Mouse (Mus musculus): ENCODE measurements around the gene Tspan11.

The Tspan11 gene

DNA sequence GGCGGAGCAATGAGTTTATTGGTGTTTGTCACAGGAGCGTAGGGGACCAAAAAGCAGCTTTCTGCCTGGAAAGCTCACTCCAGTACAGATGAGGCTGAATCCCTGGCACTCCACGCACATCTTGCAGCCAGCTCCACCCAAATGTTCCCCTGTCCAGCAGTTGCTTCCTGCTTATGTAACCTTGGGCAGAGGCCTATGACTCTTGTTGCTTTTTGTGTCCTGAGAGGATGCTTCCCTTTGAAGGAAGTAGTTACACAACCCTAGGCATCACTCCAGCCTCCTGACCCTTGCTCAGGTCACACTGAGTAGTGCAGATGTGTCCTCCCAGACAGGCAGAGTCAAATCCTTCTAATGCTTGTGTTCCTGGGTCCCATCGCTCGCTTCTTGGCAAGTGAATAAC, 46.5 kb downstream of the Tspan11 start:
- no peak for DNase-seq (ENCODE audit: low read depth, low spot score)

DNA sequence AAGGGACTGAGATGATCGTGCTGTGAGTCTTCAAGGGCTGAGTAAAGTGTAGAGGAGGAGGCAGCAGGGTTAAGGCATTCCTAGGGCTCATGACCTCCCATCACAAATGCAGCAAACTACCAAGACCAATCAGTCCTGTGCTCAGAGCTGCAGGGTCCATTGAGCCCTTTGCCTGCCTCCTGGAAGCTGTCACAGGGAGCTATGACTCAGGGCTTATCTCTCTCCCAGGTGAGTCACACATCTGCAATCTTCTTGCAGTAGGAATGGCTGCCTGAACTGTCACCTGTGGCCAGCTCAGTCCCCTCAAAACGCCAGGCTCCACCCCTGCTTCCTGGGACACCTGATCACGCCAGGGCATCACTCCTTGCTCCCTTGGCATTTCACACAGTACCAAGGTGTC, 47.7 kb downstream of the Tspan11 start:
- DNase-seq (ENCODE audit: low read depth, low spot score) = no peak

GRCm38 (mm10) chr6:127942421-127942820, 55.0 kb downstream of the Tspan11 start:
- DNase-seq (ENCODE audit: low read depth, low spot score) = no peak

GRCm38 (mm10) chr6:127945725-127946124, 58.3 kb downstream of the Tspan11 start:
- peak; percentile 31 for DNase-seq (ENCODE audit: low read depth, low spot score)

GRCm38 (mm10) chr6:127948656-127949055, 61.3 kb downstream of the Tspan11 start:
- DNase-seq (ENCODE audit: low read depth, low spot score) = no peak

GRCm38 (mm10) chr6:127949885-127950284, 62.5 kb downstream of the Tspan11 start:
- DNase-seq (ENCODE audit: low read depth, low spot score) = no peak

- DNase-seq (ENCODE audit: low read depth, low spot score) = no peak
Observed at GRCm38 (mm10) chr6:127953071-127953470, 65.7 kb downstream of the Tspan11 start.

DNA sequence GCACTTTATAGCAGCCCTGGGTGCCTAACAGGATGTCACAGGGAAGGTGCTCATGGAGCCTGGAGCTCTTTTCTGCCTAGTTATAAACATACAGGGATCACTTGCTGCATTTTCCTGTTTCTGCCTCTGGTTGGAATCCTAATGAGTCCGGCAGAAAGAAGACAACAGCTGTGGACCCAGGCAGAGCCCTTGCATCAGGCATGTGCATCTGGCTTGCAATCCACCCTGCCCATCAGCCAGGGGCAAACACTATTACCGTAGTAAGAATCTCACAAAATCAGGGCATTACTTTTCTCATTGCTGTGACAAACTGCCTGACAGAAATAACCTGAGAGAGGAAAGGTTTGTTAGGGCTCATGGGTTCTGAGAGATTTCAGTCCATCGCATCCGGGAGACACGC, 68.8 kb downstream of the Tspan11 start:
- no peak for DNase-seq (ENCODE audit: low read depth, low spot score)

GRCm38 (mm10) chr6:127960203-127960602, 72.8 kb downstream of the Tspan11 start:
- DNase-seq (ENCODE audit: low read depth, low spot score) = no peak

- DNase-seq (ENCODE audit: low read depth, low spot score) = no peak
Observed at GRCm38 (mm10) chr6:127965497-127965896, 78.1 kb downstream of the Tspan11 start.

DNA sequence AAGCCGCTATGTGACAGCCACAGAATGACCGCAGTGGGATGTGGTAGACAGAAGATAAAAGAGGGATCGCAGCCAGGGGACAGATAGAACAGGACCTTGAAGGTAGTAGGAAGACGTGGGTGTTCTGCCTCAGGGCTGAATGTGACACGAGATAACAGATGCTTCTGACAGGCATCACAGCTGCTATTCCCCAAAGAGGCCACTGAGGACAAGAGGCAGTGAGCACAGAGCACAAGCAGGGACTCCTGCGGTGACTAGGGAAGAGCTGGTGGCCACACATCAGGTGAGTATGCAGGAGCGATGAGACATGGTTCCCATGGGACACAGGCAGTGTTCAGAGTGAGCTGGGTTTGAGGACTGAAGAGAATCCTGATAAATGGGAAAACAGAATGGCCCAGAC, 82.3 kb downstream of the Tspan11 start:
- DNase-seq (ENCODE audit: low read depth, low spot score) = no peak

DNA sequence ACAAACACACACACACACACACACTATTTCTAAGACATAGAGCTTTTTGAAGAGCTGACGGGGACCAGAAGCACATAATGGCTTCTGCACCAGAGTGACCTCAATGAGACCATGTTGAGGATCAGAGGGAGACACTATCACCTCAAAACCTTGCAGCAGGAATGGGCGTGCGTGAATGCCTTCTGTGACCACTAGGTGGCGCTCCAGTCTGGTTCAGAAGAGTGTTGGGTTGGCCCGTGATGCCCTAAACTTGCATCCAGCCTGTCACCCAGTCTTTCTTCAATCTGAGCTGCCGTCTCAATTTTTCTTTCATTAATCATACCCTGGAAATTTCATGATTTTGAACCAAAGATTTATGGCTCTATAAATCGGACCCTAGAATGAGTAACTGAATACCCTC, 82.7 kb downstream of the Tspan11 start:
- DNase-seq (ENCODE audit: low read depth, low spot score) = peak; percentile 61

DNA sequence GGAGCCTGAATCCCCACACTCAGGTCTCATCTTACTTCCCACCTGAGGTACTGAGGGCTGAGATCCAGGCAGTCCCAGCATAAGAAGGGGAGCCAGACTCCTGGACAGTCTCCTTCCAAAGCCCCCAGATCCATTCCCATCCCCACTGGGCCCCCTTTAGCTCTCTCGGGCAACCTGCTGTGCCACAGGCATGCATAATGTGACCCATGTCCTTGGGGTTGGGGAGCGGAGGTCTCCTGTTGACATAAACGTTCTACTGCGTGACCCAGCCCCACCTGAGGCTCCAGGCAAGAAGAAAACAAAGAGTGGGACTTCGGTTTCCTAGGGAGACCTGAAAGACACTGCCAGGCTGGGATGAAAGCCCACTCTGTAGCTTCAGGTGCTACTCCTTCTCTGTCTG, 83.5 kb downstream of the Tspan11 start:
- DNase-seq (ENCODE audit: low read depth, low spot score) = no peak

DNA sequence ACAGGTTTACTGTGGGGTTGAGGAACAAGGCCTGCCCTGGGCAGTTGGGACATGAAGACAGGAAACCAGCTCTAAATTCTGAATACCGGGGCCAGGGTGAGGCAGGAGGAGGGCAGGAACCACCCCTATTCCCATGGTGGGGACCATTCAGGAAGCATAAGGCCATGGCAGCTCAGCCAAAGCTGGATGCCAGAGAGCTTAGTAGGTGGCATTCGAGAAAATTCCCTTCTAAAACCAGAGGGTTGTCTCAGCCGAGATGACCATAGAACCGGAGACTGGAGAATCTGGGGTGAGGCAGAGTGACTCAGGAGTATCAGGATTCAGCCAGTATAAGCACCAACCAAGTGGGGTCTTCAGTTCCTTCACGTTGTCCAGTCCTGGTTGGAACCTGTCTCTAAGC, 84.5 kb downstream of the Tspan11 start:
- DNase-seq (ENCODE audit: low read depth, low spot score) = no peak

DNA sequence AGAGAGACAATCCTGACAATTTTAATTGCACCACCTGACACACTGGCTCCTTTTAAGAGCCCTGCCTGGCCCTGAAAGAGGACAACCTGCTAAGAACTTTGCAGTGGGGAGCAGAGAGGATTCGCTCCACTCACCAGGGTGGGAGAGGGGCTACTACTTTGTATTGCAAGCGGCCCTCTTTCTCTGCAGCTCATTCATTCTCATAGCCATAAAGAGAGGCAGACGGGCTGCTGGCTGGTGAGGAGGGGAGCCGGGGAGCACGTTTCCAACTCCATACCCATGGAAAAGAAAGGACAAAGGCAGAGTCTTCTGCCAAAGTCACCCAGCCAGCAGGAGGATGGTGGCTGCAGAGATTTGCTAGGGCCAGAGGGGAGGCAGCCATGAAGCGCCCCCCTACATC, 86.2 kb downstream of the Tspan11 start:
- DNase-seq (ENCODE audit: low read depth, low spot score) = no peak

GRCm38 (mm10) chr6:127974000-127974399, 86.6 kb downstream of the Tspan11 start:
- no peak for DNase-seq (ENCODE audit: low read depth, low spot score)

- DNase-seq (ENCODE audit: low read depth, low spot score) = no peak
Observed at GRCm38 (mm10) chr6:127976695-127977094, 89.3 kb downstream of the Tspan11 start.

DNA sequence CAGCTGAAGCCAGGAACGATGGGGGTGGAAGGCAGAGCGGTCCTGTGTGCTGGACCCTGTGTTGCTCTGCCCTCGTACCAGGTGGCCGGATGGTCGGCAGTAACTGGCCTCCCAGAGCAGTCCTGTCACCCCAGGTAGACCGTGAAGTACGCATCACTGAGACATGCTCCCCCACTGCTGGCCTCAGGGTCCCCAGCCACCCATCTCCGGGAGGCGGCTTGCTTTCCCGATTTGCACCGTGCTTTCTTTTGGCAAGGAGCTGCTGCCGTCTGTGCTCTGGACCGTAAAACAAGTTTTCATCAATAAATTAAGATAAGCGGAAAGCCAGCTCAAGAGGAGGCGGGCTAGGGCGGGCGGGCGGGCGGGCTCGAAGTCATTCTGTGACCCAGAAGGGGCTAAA, 91.6 kb downstream of the Tspan11 start:
- no peak for DNase-seq (ENCODE audit: low read depth, low spot score)

- DNase-seq (ENCODE audit: low read depth, low spot score) = no peak
Observed at GRCm38 (mm10) chr6:127979831-127980230, 92.4 kb downstream of the Tspan11 start.

DNA sequence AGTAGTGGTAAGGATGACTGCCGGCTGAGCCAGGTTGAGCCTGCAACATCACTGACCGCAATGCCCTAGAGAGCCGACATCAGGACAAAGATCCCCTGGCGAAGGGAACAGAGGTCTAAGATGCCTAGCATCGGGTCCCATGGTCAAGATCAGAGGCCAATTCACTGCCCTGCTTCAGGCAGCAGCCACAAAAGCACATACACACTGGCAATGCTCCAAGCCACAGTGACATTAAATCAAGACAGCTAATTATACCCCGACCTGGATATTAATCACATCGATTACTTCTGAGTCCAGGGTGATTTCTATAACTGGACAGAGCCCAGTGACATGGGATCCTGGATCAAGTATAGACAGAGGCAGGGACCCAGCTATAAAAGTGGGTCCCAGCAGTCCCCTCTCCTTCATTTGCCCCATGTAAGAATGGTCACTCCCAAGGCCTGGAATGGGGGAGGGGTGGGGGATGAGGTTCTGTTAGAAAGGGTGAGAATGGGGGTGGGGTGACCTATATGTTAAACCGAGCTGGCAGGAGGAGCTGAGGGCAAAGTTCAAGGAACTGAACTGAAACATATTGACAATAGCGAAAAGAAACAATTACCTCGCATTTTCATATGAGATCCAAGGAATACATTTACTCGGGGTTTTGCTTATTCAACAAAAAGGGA, 93.1 kb downstream of the Tspan11 start:
- no peak for DNase-seq (ENCODE audit: low read depth, low spot score)

DNA sequence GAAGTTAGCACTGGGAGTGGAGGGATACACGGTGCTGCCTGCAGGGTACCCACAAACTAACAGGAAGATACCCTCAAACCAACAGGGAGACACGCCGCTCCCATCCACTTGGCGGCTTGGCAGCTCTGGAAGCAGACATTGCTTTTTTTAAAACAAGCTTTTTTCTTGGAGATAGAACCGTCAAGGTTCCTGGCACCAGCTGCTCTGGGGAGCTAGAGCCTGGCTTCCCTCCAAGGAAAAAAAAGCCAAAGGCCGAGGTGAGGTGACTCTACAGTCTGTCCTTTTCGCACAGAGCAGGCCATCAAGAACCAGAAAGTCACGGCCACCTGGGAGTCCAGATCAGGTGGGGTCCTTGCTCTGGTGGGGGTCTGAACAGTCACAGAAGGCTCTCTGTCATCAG, 93.8 kb downstream of the Tspan11 start:
- no peak for DNase-seq (ENCODE audit: low read depth, low spot score)

DNA sequence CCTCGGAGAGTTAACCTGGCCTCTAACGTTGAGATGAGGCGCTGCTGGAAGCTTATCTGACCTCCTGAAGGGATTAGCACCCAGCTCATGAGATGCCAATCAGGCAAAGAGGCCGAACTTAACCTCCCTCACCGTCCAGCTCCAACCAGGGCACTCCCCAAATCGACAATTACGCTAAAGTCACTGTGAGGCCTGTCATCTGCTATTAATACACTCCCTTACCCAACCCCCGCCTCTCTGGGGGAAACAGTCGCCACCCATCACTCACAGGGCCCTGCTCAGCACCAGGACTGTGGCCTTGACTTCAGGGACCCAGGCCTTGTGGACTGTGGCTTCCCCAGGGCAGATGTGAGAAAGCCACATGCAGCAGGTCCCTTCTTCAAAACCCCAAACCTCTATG, 99.0 kb downstream of the Tspan11 start:
- no peak for DNase-seq (ENCODE audit: low read depth, low spot score)

- DNase-seq (ENCODE audit: low read depth, low spot score) = no peak
Observed at GRCm38 (mm10) chr6:127987374-127987773, 100.0 kb downstream of the Tspan11 start.

GRCm38 (mm10) chr6:127988944-127989494, 101.6 kb downstream of the Tspan11 start:
- no peak for DNase-seq (ENCODE audit: low read depth, low spot score)
